Mouse (Mus musculus) adrenal gland, postnatal 10 days (tissue): ENCODE data around the gene Myo10. TPM values are rescaled to one million over a fixed set of nuclear protein-coding genes. Genes with fewer than 3 reads are reported as not detected.
A peak's percentile ranks its signal among the peaks of the same experiment; 100 is the strongest.
"Not testable (repeated sequence)": the region's sequence is repeated elsewhere in the genome, so short reads cannot be mapped to it uniquely, and the experiment has no call there.

Source experiments
- DNase-seq: peaks from one replicate; pipeline ENCODE4 v3.0.0; 2021; ENCODE audit warnings: mixed read lengths
- total RNA-seq, 2 experiments: library from RNA; stranded (reverse); gene quantifications; 2 replicates each; pipeline ENCODE4 v1.2.3; 2021

The Myo10 gene
- total RNA-seq, 2 experiments from 2014 or later: 80.4 to 82.5 TPM

GRCm38 (mm10) chr15:25692254-25692950, 70.1 kb downstream of the Myo10 start:
- peak; percentile 52 for DNase-seq

GRCm38 (mm10) chr15:25693708-25694107, 71.4 kb downstream of the Myo10 start:
- DNase-seq: no peak

- no peak for DNase-seq
Observed at GRCm38 (mm10) chr15:25694749-25695148, 72.4 kb downstream of the Myo10 start.

- no peak for DNase-seq
Observed at GRCm38 (mm10) chr15:25695253-25695652, 72.9 kb downstream of the Myo10 start.

GRCm38 (mm10) chr15:25695883-25696282, 73.6 kb downstream of the Myo10 start:
- DNase-seq: no peak

GRCm38 (mm10) chr15:25696660-25697059, 74.3 kb downstream of the Myo10 start:
- DNase-seq: no peak

GRCm38 (mm10) chr15:25699032-25699557, 76.8 kb downstream of the Myo10 start:
- DNase-seq: no peak

GRCm38 (mm10) chr15:25702602-25703001, 80.3 kb downstream of the Myo10 start:
- DNase-seq: no peak

GRCm38 (mm10) chr15:25704809-25705585, 82.7 kb downstream of the Myo10 start:
- DNase-seq: no peak

- no peak for DNase-seq
Observed at GRCm38 (mm10) chr15:25706874-25707554, 84.7 kb downstream of the Myo10 start.

GRCm38 (mm10) chr15:25707891-25708290, 85.6 kb downstream of the Myo10 start:
- DNase-seq: no peak

GRCm38 (mm10) chr15:25710876-25711275, 88.6 kb downstream of the Myo10 start:
- no peak for DNase-seq

GRCm38 (mm10) chr15:25712877-25713276, 90.6 kb downstream of the Myo10 start:
- DNase-seq: no peak

GRCm38 (mm10) chr15:25713587-25714361, 91.4 kb downstream of the Myo10 start:
- DNase-seq: peak; percentile 31

- DNase-seq: no peak
Observed at GRCm38 (mm10) chr15:25715218-25715995, 93.1 kb downstream of the Myo10 start.

GRCm38 (mm10) chr15:25715996-25716395, 93.7 kb downstream of the Myo10 start:
- DNase-seq: no peak

GRCm38 (mm10) chr15:25717006-25717405, 94.7 kb downstream of the Myo10 start:
- peak; percentile 89 for DNase-seq

GRCm38 (mm10) chr15:25718104-25718503, 95.8 kb downstream of the Myo10 start:
- not testable (repeated sequence) for DNase-seq

GRCm38 (mm10) chr15:25719270-25719669, 96.9 kb downstream of the Myo10 start:
- DNase-seq: no peak

- no peak for DNase-seq
Observed at GRCm38 (mm10) chr15:25720263-25720662, 97.9 kb downstream of the Myo10 start.
